Mouse (Mus musculus) MEL (cell line): ENCODE measurements around the gene Pgd. TPM values are rescaled to one million over a fixed set of nuclear protein-coding genes. Genes with fewer than 3 reads are reported as not detected.

Experiments
- DNase-seq: peaks from one replicate; pipeline ENCODE4 v3.0.0; 2011; ENCODE audit warnings: low read depth, low spot score
- H3K27ac ChIP-seq: 2 replicates; pipeline ENCODE4 v1.5.1; 2012; ENCODE audit warnings: low read depth, mild to moderate bottlenecking, control low read depth, low read length, moderate library complexity; ENCODE audit not compliant: control insufficient read depth
- H3K27me3 ChIP-seq, 2 experiments: fragments of 150-350 bp in 1 of 2; sonication (generic) in 1 of 2; 2 replicates each; pipeline ENCODE4 v1.6.1; 2012; ENCODE audit warnings: low read length in 2 of 2, mild to moderate bottlenecking in 2 of 2, improper control_type of control experiment in 1 of 2, moderate library complexity in 1 of 2; ENCODE audit not compliant: insufficient read depth in 2 of 2, control insufficient read depth in 1 of 2
- H3K36me3 ChIP-seq, 2 experiments: 2 replicates each; pipeline ENCODE4 v1.6.1; 2012 to 2014; ENCODE audit warnings: low read length in 2 of 2, improper control_type of control experiment in 1 of 2, inconsistent platforms in 1 of 2, mild to moderate bottlenecking in 1 of 2; ENCODE audit not compliant: insufficient read depth in 2 of 2, control insufficient read depth in 1 of 2
- H3K4me1 ChIP-seq, 2 experiments: fragments of 150-350 bp in 1 of 2; sonication (generic) in 1 of 2; 2 replicates each; pipeline ENCODE4 v1.6.1; 2012; ENCODE audit warnings: low read length in 2 of 2, improper control_type of control experiment in 1 of 2, mild to moderate bottlenecking in 1 of 2; ENCODE audit not compliant: insufficient read depth in 2 of 2, control insufficient read depth in 1 of 2
- H3K4me3 ChIP-seq, 2 experiments: fragments of 150-350 bp in 1 of 2; sonication (generic) in 1 of 2; 2 replicates each; pipeline ENCODE4 v1.5.1; 2012; ENCODE audit warnings: low read depth in 2 of 2, low read length in 2 of 2, mild to moderate bottlenecking in 2 of 2, moderate library complexity in 2 of 2, control low read depth in 1 of 2, improper control_type of control experiment in 1 of 2; ENCODE audit not compliant: control insufficient read depth in 1 of 2, insufficient read depth in 1 of 2
- H3K79me2 ChIP-seq: 2 replicates; pipeline ENCODE4 v1.6.1; 2012; ENCODE audit warnings: mild to moderate bottlenecking, low read length, moderate library complexity; ENCODE audit not compliant: control insufficient read depth, poor library complexity, insufficient read depth
- H3K9ac ChIP-seq: 2 replicates; pipeline ENCODE4 v1.6.1; 2012; ENCODE audit warnings: low read depth, mild to moderate bottlenecking, control low read depth, low read length, moderate library complexity; ENCODE audit not compliant: control insufficient read depth, poor library complexity, severe bottlenecking
- H3K9me3 ChIP-seq: fragments of 150-350 bp; sonication (generic); replicated peaks from 2 replicates; pipeline ENCODE4 v1.6.1; 2012; ENCODE audit warnings: mild to moderate bottlenecking, low read length, improper control_type of control experiment, moderate library complexity; ENCODE audit not compliant: insufficient read depth
- CHD1 ChIP-seq: IDR thresholded peaks from 2 replicates; pipeline ENCODE4 v1.6.1; 2012; ENCODE audit warnings: low read depth, mild to moderate bottlenecking, inconsistent platforms, low read length, improper control_type of control experiment
- CTCF ChIP-seq, 3 experiments: IDR thresholded peaks in 2 of 3; conservative IDR thresholded peaks in 1 of 3; 2 replicates each; pipeline ENCODE4 v1.5.1; 2011 to 2012; ENCODE audit warnings: low read length in 3 of 3, low read depth in 2 of 3, mild to moderate bottlenecking in 2 of 3, improper control_type of control experiment in 1 of 3, inconsistent platforms in 1 of 3, mixed read lengths in 1 of 3, moderate library complexity in 1 of 3; ENCODE audit not compliant: control insufficient read depth in 1 of 3, insufficient read depth in 1 of 3, poor library complexity in 1 of 3, severe bottlenecking in 1 of 3
- ELF1 ChIP-seq: IDR thresholded peaks from 2 replicates; pipeline ENCODE4 v1.6.1; 2014; ENCODE audit warnings: low read depth, mild to moderate bottlenecking, inconsistent platforms, low read length, improper control_type of control experiment, moderate library complexity
- MAFK ChIP-seq: IDR thresholded peaks from 2 replicates; pipeline ENCODE4 v1.6.1; 2011; ENCODE audit warnings: low read depth, mild to moderate bottlenecking, low read length, improper control_type of control experiment, borderline replicate concordance
- MAZ ChIP-seq: IDR thresholded peaks from 2 replicates; pipeline ENCODE4 v1.6.1; 2012; ENCODE audit warnings: low read depth, mild to moderate bottlenecking, inconsistent platforms, low read length, improper control_type of control experiment
- MYB ChIP-seq: IDR thresholded peaks from 2 replicates; pipeline ENCODE4 v1.6.1; 2011; ENCODE audit warnings: mild to moderate bottlenecking, low read depth, low read length, improper control_type of control experiment
- MYC ChIP-seq: IDR thresholded peaks from 2 replicates; pipeline ENCODE4 v1.6.1; 2011; ENCODE audit warnings: low read depth, mild to moderate bottlenecking, low read length, improper control_type of control experiment, moderate library complexity
- NELFE ChIP-seq: IDR thresholded peaks from 2 replicates; pipeline ENCODE4 v1.6.1; 2011; ENCODE audit warnings: low read depth, low read length, improper control_type of control experiment
- POLR2AphosphoS2 ChIP-seq: IDR thresholded peaks from 2 replicates; pipeline ENCODE4 v1.6.1; 2011; ENCODE audit warnings: low read length, improper control_type of control experiment
- POLR2AphosphoS5 ChIP-seq: IDR thresholded peaks from 2 replicates; pipeline ENCODE4 v1.6.1; 2012; ENCODE audit warnings: low read depth, borderline replicate concordance, mild to moderate bottlenecking, inconsistent platforms, low read length, moderate library complexity, mixed read lengths
- SIN3A ChIP-seq: IDR thresholded peaks from 2 replicates; pipeline ENCODE4 v1.6.1; 2012; ENCODE audit warnings: low read length, improper control_type of control experiment, inconsistent platforms
- TAL1 ChIP-seq: IDR thresholded peaks from 2 replicates; pipeline ENCODE4 v1.6.1; 2012; ENCODE audit warnings: mild to moderate bottlenecking, inconsistent platforms, low read length, moderate library complexity, mixed read lengths
- TBP ChIP-seq: IDR thresholded peaks from 2 replicates; pipeline ENCODE4 v1.8.0; 2011; ENCODE audit warnings: low read depth, low read length, improper control_type of control experiment
- TCF12 ChIP-seq: IDR thresholded peaks from 2 replicates; pipeline ENCODE4 v1.6.1; 2014; ENCODE audit warnings: low read depth, mild to moderate bottlenecking, inconsistent platforms, low read length, improper control_type of control experiment, moderate library complexity
- UBTF ChIP-seq: IDR thresholded peaks from 2 replicates; pipeline ENCODE4 v1.6.1; 2012; ENCODE audit warnings: low read depth, mild to moderate bottlenecking, inconsistent platforms, low read length, improper control_type of control experiment, moderate library complexity, borderline replicate concordance; ENCODE audit not compliant: insufficient read depth
- USF1 ChIP-seq: IDR thresholded peaks from 2 replicates; pipeline ENCODE4 v1.6.1; 2014; ENCODE audit warnings: low read depth, mild to moderate bottlenecking, inconsistent platforms, low read length, improper control_type of control experiment, moderate library complexity
- ZC3H11A ChIP-seq: IDR thresholded peaks from 2 replicates; pipeline ENCODE4 v1.6.1; 2012; ENCODE audit warnings: low read depth, mild to moderate bottlenecking, inconsistent platforms, low read length, improper control_type of control experiment
- ZMIZ1 ChIP-seq: IDR thresholded peaks from 2 replicates; pipeline ENCODE4 v1.6.1; 2012; ENCODE audit warnings: low read depth, mild to moderate bottlenecking, inconsistent platforms, low read length, improper control_type of control experiment, moderate library complexity
- polyA plus RNA-seq, 2 experiments: library from polyadenylated mRNA; stranded (reverse) in 1 of 2; unstranded in 1 of 2; fragments of >175 nt in 1 of 2; fragments of >200 nt in 1 of 2; gene quantifications; 2 replicates each; pipeline versions ENCODE4 v1.2.1 to v1.2.4; 2012; ENCODE audit warnings: low replicate concordance in 2 of 2, low read depth in 1 of 2; ENCODE audit not compliant: insufficient read length in 2 of 2, insufficient read depth in 1 of 2, missing spikeins in 1 of 2
- total RNA-seq: library from RNA; depleted of rRNA; stranded (reverse); fragments of 300-350 nt; gene quantifications from 2 replicates; pipeline ENCODE4 v1.2.3, GENCODE M21; 2012

The Pgd gene
- total and polyA plus RNA-seq, 3 experiments = 116 to 219 TPM; not detected in 1

GRCm38 (mm10) chr4:149155711-149156110 is 10.9 kb downstream of the Pgd start:
- Histone ChIP-seq H3K79me2 (no peaks in the 10 kb centered on the region), H3K4me3 (no peak overlapping the region), H3K36me3 (peaks cover 14 to 25% of the 10 kb centered on the region in 2 experiments), H3K9me3 (no peaks in the 10 kb centered on the region), H3K9ac (no peak overlapping the region), H3K27ac (no peak overlapping the region), H3K4me1 (peaks cover 12 to 23% of the 10 kb centered on the region in 2 experiments), H3K27me3 (no peaks in the 10 kb centered on the region)
- no peak for DNase-seq
- TF ChIP-seq MAFK (no peak), UBTF (no peak), POLR2AphosphoS2 (no peak), TCF12 (no peak), TBP (no peak), USF1 (no peak), ZC3H11A (no peak), NELFE (no peak), MAZ (no peak), TAL1 (no peak), CHD1 (no peak), MYC (no peak), POLR2AphosphoS5 (no peak), ZMIZ1 (no peak), MYB (no peak), ELF1 (no peak), SIN3A (no peak)

- Histone ChIP-seq H3K9ac (no peak overlapping the region), H3K27me3 (no peaks in the 10 kb centered on the region), H3K9me3 (no peaks in the 10 kb centered on the region), H3K4me3 (no peak overlapping the region), H3K27ac (no peak overlapping the region), H3K36me3 (peaks cover 14 to 17% of the 10 kb centered on the region in 2 experiments), H3K4me1 (peaks cover 11 to 15% of the 10 kb centered on the region in 2 experiments), H3K79me2 (no peaks in the 10 kb centered on the region)
- peak in 2 of 3 experiments; percentile 10 to 22; a peak in 3 of 6 replicates for TF ChIP-seq CTCF (IDR thresholded peaks at IDR 0.05 in 2 of 3, conservative IDR thresholded peaks at IDR 0.05 in 1 of 3; ENCODE audit: control insufficient read depth in 1 of 3, insufficient read depth in 1 of 3, low read depth in 2 of 3, low read length in 3 of 3, poor library complexity in 1 of 3, severe bottlenecking in 1 of 3)
- no peak for TF ChIP-seq TAL1
- no peak for DNase-seq
Observed at GRCm38 (mm10) chr4:149154859-149155258, 11.7 kb downstream of the Pgd start.
